Mouse (Mus musculus): Measurements from ENCODE around the gene Ece1. TPM values are rescaled to one million over a fixed set of nuclear protein-coding genes. Genes with fewer than 3 reads are reported as not detected.
A peak's percentile ranks its signal among the peaks of the same experiment; 100 is the strongest.

Gene Ece1
- polyA plus RNA-seq, 2 experiments: 42.4 to 45.7 TPM

DNA sequence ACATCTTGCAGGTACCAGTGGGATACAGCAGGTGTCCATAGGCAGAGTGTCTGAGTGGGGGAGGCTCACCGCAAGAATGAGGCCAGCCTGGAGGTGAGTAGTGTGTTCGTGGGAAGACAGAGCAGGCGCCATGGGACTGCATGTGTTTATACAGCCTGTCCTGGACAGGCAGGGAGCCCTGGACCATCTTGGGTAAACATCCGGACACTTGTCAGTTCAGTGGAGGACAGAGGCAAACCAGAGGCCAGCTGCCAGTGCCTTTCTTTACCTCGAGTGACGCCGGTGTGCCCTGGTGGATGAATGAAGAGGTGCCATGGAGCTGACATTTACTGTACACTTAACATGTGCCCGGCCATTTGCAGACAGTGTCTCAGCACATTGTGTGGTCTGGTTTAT, 26.0 kb downstream of the Ece1 start:
- no peak for DNase-seq (ENCODE audit: low spot score)
- no peak overlapping the region for H3K9ac ChIP-seq (ENCODE audit: low read depth, low read length, severe bottlenecking)
- no peak overlapping the region for H3K27ac ChIP-seq (replicated peaks; ENCODE audit: low read depth, low read length)
- H3K9me3 ChIP-seq (ENCODE audit: control insufficient read depth, low read length): no peaks in the 10 kb centered on the region
- H3K36me3 ChIP-seq (ENCODE audit: control insufficient read depth, insufficient read depth, low read length): no peaks in the 10 kb centered on the region
- no peak overlapping the region for H3K4me3 ChIP-seq (replicated peaks; ENCODE audit: low read length)
- 79% methylated on average over 8 of the region's 8 CpGs for WGBS
- TF ChIP-seq POLR2A (IDR thresholded peaks at IDR 0.05; ENCODE audit: borderline replicate concordance, extremely low read depth, insufficient read depth, insufficient read length): no peak
- H3K27me3 ChIP-seq (ENCODE audit: control insufficient read depth, insufficient read depth, low read length): no peaks in the 10 kb centered on the region
- H3K4me1 ChIP-seq (ENCODE audit: control insufficient read depth, insufficient read depth, low read length): peaks cover 24% of the 10 kb centered on the region
- ATAC-seq (ENCODE audit: low FRiP score, low read depth): no peak
- H3K4me2 ChIP-seq (replicated peaks; ENCODE audit: low read depth, low read length, severe bottlenecking): no peak overlapping the region

DNA sequence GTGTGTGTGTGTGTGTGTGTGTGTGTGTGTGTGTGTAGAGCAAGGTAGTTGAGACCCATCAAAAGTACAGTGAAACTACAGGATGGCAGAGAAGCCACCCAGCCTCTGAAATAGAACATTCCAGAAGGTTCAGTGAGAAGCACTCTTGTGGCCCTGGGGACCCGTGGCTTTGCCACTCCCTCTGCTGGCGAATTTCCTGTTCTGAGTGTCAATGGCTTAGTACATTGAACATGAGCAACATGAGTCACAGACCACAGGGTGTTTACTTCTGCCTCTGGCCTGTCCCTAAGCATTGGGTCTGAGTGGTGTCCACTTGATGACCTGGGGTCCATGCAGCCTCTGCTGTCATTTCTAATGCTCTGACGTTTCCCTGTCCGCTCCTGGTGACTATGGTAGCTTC, 28.6 kb downstream of the Ece1 start:
- no peaks in the 10 kb centered on the region for H3K27me3 ChIP-seq (ENCODE audit: control insufficient read depth, insufficient read depth, low read length)
- no peak overlapping the region for H3K4me2 ChIP-seq (replicated peaks; ENCODE audit: low read depth, low read length, severe bottlenecking)
- no peak overlapping the region for H3K4me3 ChIP-seq (replicated peaks; ENCODE audit: low read length)
- 74% methylated on average over 4 of the region's 4 CpGs for WGBS
- no peak overlapping the region for H3K9ac ChIP-seq (ENCODE audit: low read depth, low read length, severe bottlenecking)
- no peak for TF ChIP-seq POLR2A (IDR thresholded peaks at IDR 0.05; ENCODE audit: borderline replicate concordance, extremely low read depth, insufficient read depth, insufficient read length)
- no peaks in the 10 kb centered on the region for H3K9me3 ChIP-seq (ENCODE audit: control insufficient read depth, low read length)
- peaks cover 21% of the 10 kb centered on the region for H3K4me1 ChIP-seq (ENCODE audit: control insufficient read depth, insufficient read depth, low read length)
- no peak for ATAC-seq (ENCODE audit: low FRiP score, low read depth)
- DNase-seq (ENCODE audit: low spot score): no peak
- H3K27ac ChIP-seq (replicated peaks; ENCODE audit: low read depth, low read length): no peak overlapping the region
- no peaks in the 10 kb centered on the region for H3K36me3 ChIP-seq (ENCODE audit: control insufficient read depth, insufficient read depth, low read length)

DNA sequence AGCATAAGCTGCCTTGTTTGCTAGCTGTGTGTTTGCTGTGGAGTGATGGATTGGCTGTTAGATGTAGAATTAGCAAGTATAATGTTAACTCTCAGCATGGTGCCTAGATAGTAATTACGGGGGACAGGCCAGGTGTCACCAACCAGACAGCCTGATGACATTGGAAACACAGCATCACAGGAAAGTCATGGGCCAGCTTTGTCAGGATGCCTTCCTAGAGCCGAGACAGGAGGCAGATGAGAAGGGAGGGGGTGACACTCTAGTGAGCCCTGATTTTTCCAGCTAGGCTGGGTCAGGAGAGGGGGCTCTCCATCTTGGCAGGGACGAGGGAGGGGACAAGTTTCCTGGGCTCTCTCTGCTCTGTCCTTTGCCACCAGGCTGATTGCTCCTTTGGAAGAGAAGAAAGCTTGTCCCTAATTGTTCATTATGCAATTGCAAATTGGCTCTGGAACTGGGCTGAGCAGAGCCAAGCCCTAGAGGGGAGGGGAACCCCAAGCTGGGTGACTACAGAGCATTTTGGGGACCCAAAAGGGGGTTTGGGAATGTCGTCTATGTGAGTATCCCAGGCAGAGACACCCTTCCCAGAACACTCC, 29.6 kb downstream of the Ece1 start:
- DNase-seq (ENCODE audit: low spot score) (no peak), ATAC-seq (ENCODE audit: low FRiP score, low read depth) (no peak)
- H3K36me3 ChIP-seq (ENCODE audit: control insufficient read depth, insufficient read depth, low read length): no peaks in the 10 kb centered on the region
- no peaks in the 10 kb centered on the region for H3K9me3 ChIP-seq (ENCODE audit: control insufficient read depth, low read length)
- 13% methylated on average over 4 of the region's 4 CpGs for WGBS
- TF ChIP-seq POLR2A (IDR thresholded peaks at IDR 0.05; ENCODE audit: borderline replicate concordance, extremely low read depth, insufficient read depth, insufficient read length): no peak
- H3K9ac ChIP-seq (ENCODE audit: low read depth, low read length, severe bottlenecking): no peak overlapping the region
- H3K27ac ChIP-seq (replicated peaks; ENCODE audit: low read depth, low read length): 0 out of 2 replicates have a peak overlapping the region, but pooled peaks have one; percentile 1
- peaks cover 31% of the 10 kb centered on the region for H3K4me1 ChIP-seq (ENCODE audit: control insufficient read depth, insufficient read depth, low read length)
- no peak overlapping the region for H3K4me2 ChIP-seq (replicated peaks; ENCODE audit: low read depth, low read length, severe bottlenecking)
- H3K4me3 ChIP-seq (replicated peaks; ENCODE audit: low read length): no peak overlapping the region
- H3K27me3 ChIP-seq (ENCODE audit: control insufficient read depth, insufficient read depth, low read length): no peaks in the 10 kb centered on the region

DNA sequence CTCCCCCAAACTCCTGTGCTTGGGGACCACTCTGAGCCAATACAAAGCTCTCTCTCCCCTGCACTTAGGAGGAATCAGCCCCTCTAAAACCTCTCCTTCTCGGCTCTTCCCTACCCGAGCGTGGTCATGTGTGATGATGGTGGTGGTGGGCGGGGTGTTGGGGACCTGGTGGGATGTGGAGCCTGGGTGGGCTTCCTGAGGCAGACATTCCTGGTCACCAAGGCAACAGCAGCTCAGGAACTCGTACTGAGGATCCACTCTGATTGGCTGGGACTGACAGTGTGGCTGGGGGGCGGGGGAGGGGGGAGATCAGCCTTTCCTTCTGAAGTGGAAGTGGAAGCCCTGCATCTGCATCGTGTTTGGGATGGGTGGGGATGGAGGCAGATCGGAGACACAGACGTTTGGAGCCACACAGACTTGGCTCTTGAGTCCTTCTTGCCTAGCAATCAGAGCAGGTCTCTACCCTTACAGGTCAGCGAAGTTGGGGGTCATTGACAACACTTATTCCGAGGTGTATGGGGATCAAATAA, 30.7 kb downstream of the Ece1 start:
- no peak for TF ChIP-seq POLR2A (IDR thresholded peaks at IDR 0.05; ENCODE audit: borderline replicate concordance, extremely low read depth, insufficient read depth, insufficient read length)
- ATAC-seq (ENCODE audit: low FRiP score, low read depth): peak; percentile 85
- DNase-seq (ENCODE audit: low spot score): peak; percentile 65
- Histone ChIP-seq H3K27me3 (ENCODE audit: control insufficient read depth, insufficient read depth, low read length) (no peaks in the 10 kb centered on the region), H3K4me2 (replicated peaks; ENCODE audit: low read depth, low read length, severe bottlenecking) (peak overlapping the region; percentile 29), H3K9ac (ENCODE audit: low read depth, low read length, severe bottlenecking) (no peak overlapping the region), H3K4me3 (replicated peaks; ENCODE audit: low read length) (no peak overlapping the region; the same call in 1 of the 2 replicates), H3K4me1 (ENCODE audit: control insufficient read depth, insufficient read depth, low read length) (peaks cover 43% of the 10 kb centered on the region), H3K27ac (replicated peaks; ENCODE audit: low read depth, low read length) (peak overlapping the region; percentile 72), H3K9me3 (ENCODE audit: control insufficient read depth, low read length) (no peaks in the 10 kb centered on the region), H3K36me3 (ENCODE audit: control insufficient read depth, insufficient read depth, low read length) (no peaks in the 10 kb centered on the region)
- 8% methylated on average over 11 of the region's 11 CpGs for WGBS

DNA sequence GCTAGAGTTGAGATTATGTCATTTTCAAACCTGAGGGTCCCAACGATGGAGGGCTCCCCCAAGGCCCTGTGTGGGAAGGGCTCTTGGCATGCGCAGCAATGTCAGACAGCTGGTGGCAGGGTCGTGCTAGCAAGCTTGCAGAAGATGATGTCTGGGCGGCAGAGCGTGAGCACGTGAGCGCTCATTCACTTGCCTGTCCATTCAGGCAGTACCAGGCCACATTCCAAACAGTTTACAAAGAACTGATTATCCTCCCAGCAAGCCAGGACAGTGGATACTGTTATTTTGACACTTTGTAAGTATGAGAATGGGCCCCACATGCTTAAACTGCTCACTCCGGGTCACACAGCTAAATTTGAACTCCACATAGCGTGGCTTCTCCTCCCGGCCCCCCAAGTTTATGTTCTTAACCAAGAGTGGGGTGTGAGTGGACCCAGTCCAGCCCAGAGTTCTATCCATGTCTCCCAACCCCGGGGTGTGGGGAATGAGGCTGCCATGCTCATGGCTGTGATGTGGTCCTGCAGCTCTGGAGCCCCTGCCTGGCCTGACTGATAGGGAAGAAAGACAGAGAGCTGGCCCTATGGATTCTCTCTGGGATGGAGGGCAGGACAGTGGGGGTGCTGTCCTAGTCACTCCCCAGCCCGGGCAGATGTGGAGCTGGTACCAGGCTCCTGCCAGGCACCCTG, 34.7 kb downstream of the Ece1 start:
- 39% methylated on average over 12 of the region's 12 CpGs for WGBS
- no peak for TF ChIP-seq POLR2A (IDR thresholded peaks at IDR 0.05; ENCODE audit: borderline replicate concordance, extremely low read depth, insufficient read depth, insufficient read length)
- Histone ChIP-seq H3K27ac (replicated peaks; ENCODE audit: low read depth, low read length) (peak overlapping the region; percentile 79), H3K4me3 (replicated peaks; ENCODE audit: low read length) (no peak overlapping the region), H3K36me3 (ENCODE audit: control insufficient read depth, insufficient read depth, low read length) (no peaks in the 10 kb centered on the region), H3K9me3 (ENCODE audit: control insufficient read depth, low read length) (no peaks in the 10 kb centered on the region), H3K9ac (ENCODE audit: low read depth, low read length, severe bottlenecking) (peak overlapping the region; percentile 34; the same call in 1 of the 2 replicates), H3K4me2 (replicated peaks; ENCODE audit: low read depth, low read length, severe bottlenecking) (peak overlapping the region; percentile 20; the same call in 1 of the 2 replicates), H3K4me1 (ENCODE audit: control insufficient read depth, insufficient read depth, low read length) (peaks cover 50% of the 10 kb centered on the region), H3K27me3 (ENCODE audit: control insufficient read depth, insufficient read depth, low read length) (no peaks in the 10 kb centered on the region)
- ATAC-seq (ENCODE audit: low FRiP score, low read depth): 0 out of 2 replicates have a peak, but pooled peaks have one; percentile 11
- no peak for DNase-seq (ENCODE audit: low spot score)
